Comparison of ENCODE assay signal across 16 mouse cellular contexts in genomic region chr4:43726228-43726993, GRCm38 (mm10). TPM values are rescaled to one million over a fixed set of nuclear protein-coding genes. Genes with fewer than 3 reads are reported as not detected.
DNase-seq lines count a peak whose midpoint lies in the region; ATAC-seq and TF ChIP-seq lines count a peak whose summit lies in the region.
"Had no signal": no experiment of that assay in that cellular context is flagged by ENCODE, and none has a peak within 500 bp of the region (broad histone marks: within the 10 kb centered on the region; RNA-seq: fewer than 3 reads in every experiment).

No protein-coding gene starts in this region.

- H3K4me1 ChIP-seq in kidney, embryonic 15.5 days: peaks cover 50% of the 10 kb centered on the region
- peaks cover 46% of the 10 kb centered on the region for H3K4me1 ChIP-seq in heart, postnatal 0 days (ENCODE audit: control insufficient read depth, insufficient read depth)
- peaks cover 20% of the 10 kb centered on the region; the same call in 1 of the 2 replicates for H3K4me1 ChIP-seq in small intestine, adult 2 months (ENCODE audit: control insufficient read depth, insufficient read depth, insufficient read length, low read length)

- ATAC-seq in frontal cortex, adult (ENCODE audit: low TSS enrichment): 0 out of 2 replicates have a peak, but pooled peaks have one; percentile 18
- ATAC-seq in kidney, embryonic 15.5 days (replicated peaks; ENCODE audit: low FRiP score): no peak
- no peak for ATAC-seq in heart, postnatal 0 days (ENCODE audit: insufficient read depth, low read depth)

- no peak for TF ChIP-seq EP300 in heart, postnatal 0 days (IDR thresholded peaks at IDR 0.05; ENCODE audit: low read depth)

- TF ChIP-seq POLR2A in small intestine, adult 2 months (IDR thresholded peaks at IDR 0.05; ENCODE audit: low read depth, low read length): no peak

- no peak overlapping the region for H3K9ac ChIP-seq in kidney, embryonic 15.5 days
- 0 out of 2 replicates have a peak overlapping the region, but pooled peaks have one; percentile 16 for H3K9ac ChIP-seq in heart, postnatal 0 days (replicated peaks; ENCODE audit: low read depth, low read length)

- no peaks in the 10 kb centered on the region for H3K36me3 ChIP-seq in kidney, embryonic 15.5 days
- H3K36me3 ChIP-seq in heart, postnatal 0 days (replicated peaks; ENCODE audit: control insufficient read depth, insufficient read depth, low read length): no peaks in the 10 kb centered on the region
- H3K36me3 ChIP-seq in small intestine, adult 2 months (ENCODE audit: control insufficient read depth, insufficient read depth, low read length): no peaks in the 10 kb centered on the region
- H3K36me3 ChIP-seq: G1E had no signal

- WGBS in kidney, embryonic 15.5 days: 68% methylated on average over 12 of the region's 12 CpGs
- WGBS in heart, postnatal 0 days: 49% methylated on average over 12 of the region's 12 CpGs
- 40% methylated on average over 12 of the region's 12 CpGs for whole genome bisulfite sequencing in small intestine, adult 2 months

- H3K9me3 ChIP-seq in kidney, embryonic 15.5 days (replicated peaks): no peaks in the 10 kb centered on the region
- H3K9me3 ChIP-seq in heart, postnatal 0 days (replicated peaks; ENCODE audit: control insufficient read depth, low read length): no peaks in the 10 kb centered on the region
- H3K9me3 ChIP-seq: G1E had no signal

- no peak for TF ChIP-seq CTCF in heart, postnatal 0 days (IDR thresholded peaks at IDR 0.05; ENCODE audit: low read depth)
- no peak for TF ChIP-seq CTCF in small intestine, adult 2 months (IDR thresholded peaks at IDR 0.05; ENCODE audit: extremely low read depth, insufficient read length, insufficient replicate concordance, low read depth, low read length)

- no peak for DNase-seq in frontal cortex, postnatal 25 days (ENCODE audit: low spot score in 2 of 2)
- DNase-seq in kidney, postnatal 10 days: peak; percentile 52
- DNase-seq in heart, postnatal 0 days (ENCODE audit: low spot score): no peak
- no peak for DNase-seq in gastrocnemius, adult 18-20 months (ENCODE audit: low spot score)
- no peak for DNase-seq in Muller cell, postnatal 12 days (ENCODE audit: inconsistent ontology term)
- DNase-seq: cerebellum, adult 2 months; layer of hippocampus, adult 9-11 months; right cerebral cortex, postnatal 25 days had no signal

- no peak overlapping the region for H3K27ac ChIP-seq in kidney, embryonic 15.5 days
- peak overlapping the region; percentile 97 for H3K27ac ChIP-seq in heart, postnatal 0 days (ENCODE audit: low read depth)
- H3K27ac ChIP-seq in small intestine, adult 2 months (ENCODE audit: insufficient read depth, low read depth, low read length): peak overlapping the region; percentile 81

- no peak overlapping the region for H3K4me3 ChIP-seq in kidney, embryonic 15.5 days (replicated peaks)
- H3K4me3 ChIP-seq in heart, postnatal 0 days (ENCODE audit: low read depth, low read length): no peak overlapping the region
- H3K4me3 ChIP-seq in small intestine, adult 2 months (ENCODE audit: low read depth, low read length): no peak overlapping the region

- no peak overlapping the region for H3K4me2 ChIP-seq in kidney, embryonic 15.5 days
- H3K4me2 ChIP-seq in heart, postnatal 0 days (ENCODE audit: low read depth, low read length): no peak overlapping the region

- no peaks in the 10 kb centered on the region; the same call in 1 of the 2 replicates for H3K27me3 ChIP-seq in kidney, embryonic 15.5 days
- H3K27me3 ChIP-seq in heart, postnatal 0 days (ENCODE audit: control insufficient read depth, insufficient read depth, low read length): no peaks in the 10 kb centered on the region
- no peaks in the 10 kb centered on the region for H3K27me3 ChIP-seq in small intestine, adult 2 months (ENCODE audit: control insufficient read depth, insufficient read depth, low read length)

RNA-seq across cellular contexts. Expression of gene Hrct1, which starts 0.6 kb away (rescaled TPM):
- polyA plus RNA-seq in kidney, embryonic 15.5 days (2015; fragmentation: Nextera tagmentation; extraction: Ambion mirVana): 0.77 and 1.0 TPM in 2 replicates
- 8.2 and 9.5 TPM in 2 replicates for total RNA-seq in heart, postnatal 0 days (2014; rRNA removed; ENCODE audit: low replicate concordance)
- polyA plus RNA-seq in heart, postnatal 0 days (2015; fragmentation: Nextera tagmentation; extraction: Ambion mirVana): 4.5 and 4.9 TPM in 2 replicates
- polyA plus RNA-seq in small intestine, adult 2 months (2012; rRNA removed): 1.0 and 2.0 TPM in 2 replicates
- 1 to 10 TPM; 1.7 to 2.5 TPM for total RNA-seq in gastrocnemius, adult 18-20 months (2021)
- total RNA-seq: monocyte, adult 5-6 weeks had no signal
- polyA plus RNA-seq: G1E had no signal

RNA-seq across cellular contexts. Expression of gene Spaar, which starts 3.4 kb away (rescaled TPM):
- polyA plus RNA-seq in kidney, embryonic 15.5 days (2015; fragmentation: Nextera tagmentation; extraction: Ambion mirVana): 0.12 and 0.19 TPM in 2 replicates
- 1.6 and 6.3 TPM in 2 replicates for total RNA-seq in heart, postnatal 0 days (2014; rRNA removed; ENCODE audit: low replicate concordance)
- 1.1 and 1.3 TPM in 2 replicates for polyA plus RNA-seq in heart, postnatal 0 days (2015; fragmentation: Nextera tagmentation; extraction: Ambion mirVana)
- 0.28 and 1.1 TPM in 2 replicates for polyA plus RNA-seq in small intestine, adult 2 months (2012; rRNA removed)
- total RNA-seq in gastrocnemius, adult 18-20 months (2021): 1 to 10 TPM; 1.1 to 1.3 TPM
- total RNA-seq: monocyte, adult 5-6 weeks had no signal
- polyA plus RNA-seq: G1E had no signal

RNA-seq across cellular contexts. Expression of gene Olfr71, which starts 16.4 kb away (rescaled TPM):
- polyA plus RNA-seq in kidney, embryonic 15.5 days (2015; fragmentation: Nextera tagmentation; extraction: Ambion mirVana): not detected in 2 replicates
- not detected in 2 replicates for total RNA-seq in heart, postnatal 0 days (2014; rRNA removed; ENCODE audit: low replicate concordance)
- polyA plus RNA-seq in heart, postnatal 0 days (2015; fragmentation: Nextera tagmentation; extraction: Ambion mirVana): not detected in 2 replicates
- polyA plus RNA-seq in small intestine, adult 2 months (2012; rRNA removed): not detected in 2 replicates
- not detected for total RNA-seq in gastrocnemius, adult 18-20 months (2021)
- total RNA-seq: monocyte, adult 5-6 weeks had no signal
- polyA plus RNA-seq: cerebellum, adult 2 months; G1E; hindbrain, embryonic 11.5 days; limb, embryonic 11.5 days; testis, adult 2 months had no signal

RNA-seq across cellular contexts. Expression of gene Olfr70, which starts 25.8 kb away (rescaled TPM):
- not detected in 2 replicates for polyA plus RNA-seq in kidney, embryonic 15.5 days (2015; fragmentation: Nextera tagmentation; extraction: Ambion mirVana)
- total RNA-seq in heart, postnatal 0 days (2014; rRNA removed; ENCODE audit: low replicate concordance): 0.15 TPM in 1 of 2 replicates, not detected in the other
- polyA plus RNA-seq in heart, postnatal 0 days (2015; fragmentation: Nextera tagmentation; extraction: Ambion mirVana): not detected in 2 replicates
- polyA plus RNA-seq in small intestine, adult 2 months (2012; rRNA removed): not detected in 2 replicates
- total RNA-seq in gastrocnemius, adult 18-20 months (2021): not detected
- total RNA-seq: G1E; monocyte, adult 5-6 weeks had no signal
- polyA plus RNA-seq: cerebellum, adult 2 months; G1E; hindbrain, embryonic 11.5 days; limb, embryonic 11.5 days; testis, adult 2 months had no signal

RNA-seq across cellular contexts. Expression of gene Olfr159, which starts 44.4 kb away (rescaled TPM):
- polyA plus RNA-seq in kidney, embryonic 15.5 days (2015; fragmentation: Nextera tagmentation; extraction: Ambion mirVana): not detected in 2 replicates
- total RNA-seq in heart, postnatal 0 days (2014; rRNA removed; ENCODE audit: low replicate concordance): not detected in 2 replicates
- not detected in 2 replicates for polyA plus RNA-seq in heart, postnatal 0 days (2015; fragmentation: Nextera tagmentation; extraction: Ambion mirVana)
- not detected in 2 replicates for polyA plus RNA-seq in small intestine, adult 2 months (2012; rRNA removed)
- total RNA-seq in gastrocnemius, adult 18-20 months (2021): not detected
- total RNA-seq: G1E; monocyte, adult 5-6 weeks had no signal
- polyA plus RNA-seq: cerebellum, adult 2 months; G1E; hindbrain, embryonic 11.5 days; limb, embryonic 11.5 days; testis, adult 2 months had no signal
